ENCODE assay signal across 8 mouse cellular contexts in genomic region chr3:32817357-32818326, GRCm38 (mm10). TPM values are rescaled to one million over a fixed set of nuclear protein-coding genes. Genes with fewer than 3 reads are reported as not detected.
DNase-seq lines count a peak whose midpoint lies in the region; ATAC-seq lines count a peak whose summit lies in the region.

Usp13 (plus strand) TSS chr3:32817546.

- H3K27me3 ChIP-seq in limb, embryonic 10.5 days (ENCODE audit: low read depth, poor library complexity, severe bottlenecking): no peaks in the 10 kb centered on the region
- no peaks in the 10 kb centered on the region for H3K27me3 ChIP-seq in midbrain, embryonic 13.5 days
- H3K27me3 ChIP-seq in stomach, embryonic 15.5 days (replicated peaks): no peaks in the 10 kb centered on the region

- DNase-seq in adrenal gland, postnatal 25 days: peak; percentile 84
- DNase-seq in embryo, embryonic 9.5 days (ENCODE audit: extremely low spot score): peak; percentile 84
- DNase-seq in gastrocnemius, postnatal 4 days (ENCODE audit: low spot score in 2 of 2): peak; percentile 69 to 79
- peak; percentile 18 for DNase-seq in kidney, adult 11 months
- peak; percentile 89 for DNase-seq in limb, embryonic 10.5 days (ENCODE audit: low spot score)
- no peak for DNase-seq in B cell, adult 2 months

- ATAC-seq in midbrain, embryonic 13.5 days: peak; percentile 88
- peak; percentile 80 for ATAC-seq in stomach, embryonic 15.5 days (ENCODE audit: insufficient read depth, low FRiP score, low read depth)

- H3K27ac ChIP-seq in limb, embryonic 10.5 days: peak within 1 kb of the TSS; percentile 93
- H3K27ac ChIP-seq in midbrain, embryonic 13.5 days: peak within 1 kb of the TSS; percentile 92
- peak within 1 kb of the TSS; percentile 79 for H3K27ac ChIP-seq in stomach, embryonic 15.5 days

- peaks cover 11% of the 10 kb centered on the region for H3K4me1 ChIP-seq in limb, embryonic 10.5 days
- H3K4me1 ChIP-seq in midbrain, embryonic 13.5 days (replicated peaks): peaks cover 11% of the 10 kb centered on the region
- peaks cover under 1% of the 10 kb centered on the region; the same call in 1 of the 2 replicates for H3K4me1 ChIP-seq in stomach, embryonic 15.5 days

- no peaks in the 10 kb centered on the region for H3K36me3 ChIP-seq in limb, embryonic 10.5 days
- H3K36me3 ChIP-seq in midbrain, embryonic 13.5 days: no peaks in the 10 kb centered on the region
- no peaks in the 10 kb centered on the region for H3K36me3 ChIP-seq in stomach, embryonic 15.5 days

- no peaks in the 10 kb centered on the region for H3K9me3 ChIP-seq in limb, embryonic 10.5 days (replicated peaks)
- no peaks in the 10 kb centered on the region for H3K9me3 ChIP-seq in midbrain, embryonic 13.5 days
- no peaks in the 10 kb centered on the region for H3K9me3 ChIP-seq in stomach, embryonic 15.5 days

- WGBS in limb, embryonic 10.5 days: under 1% methylated on average over 84 of the region's 84 CpGs
- WGBS in midbrain, embryonic 13.5 days: under 1% methylated on average over 84 of the region's 84 CpGs
- under 1% methylated on average over 79 of the region's 84 CpGs for WGBS in stomach, embryonic 15.5 days

- H3K4me2 ChIP-seq in midbrain, embryonic 13.5 days (replicated peaks): peak within 1 kb of the TSS; percentile 82
- peak within 1 kb of the TSS; percentile 89 for H3K4me2 ChIP-seq in stomach, embryonic 15.5 days

- peak within 1 kb of the TSS; percentile 84 for H3K9ac ChIP-seq in midbrain, embryonic 13.5 days (replicated peaks)
- H3K9ac ChIP-seq in stomach, embryonic 15.5 days: peak within 1 kb of the TSS; percentile 69

- H3K4me3 ChIP-seq in limb, embryonic 10.5 days: peak within 1 kb of the TSS; percentile 84
- H3K4me3 ChIP-seq in midbrain, embryonic 13.5 days (replicated peaks): peak within 1 kb of the TSS; percentile 68
- H3K4me3 ChIP-seq in stomach, embryonic 15.5 days (replicated peaks): peak within 1 kb of the TSS; percentile 80

RNA-seq across cellular contexts. Expression of gene Usp13, which starts in this region (rescaled TPM):
- 4.9 and 5.2 TPM in 2 replicates for total RNA-seq in adrenal gland, postnatal 25 days (2021)
- 100 to 1,000 TPM in 1 of 2 experiments, 10 to 100 TPM in 1; 94.4 to 105 TPM for total RNA-seq in gastrocnemius, postnatal 4 days (2021)
- polyA plus RNA-seq in limb, embryonic 10.5 days (2016; fragmentation: Nextera tagmentation; extraction: Ambion mirVana): 4.8 and 5.2 TPM in 2 replicates
- polyA plus RNA-seq in midbrain, embryonic 13.5 days (2015; fragmentation: Nextera tagmentation; extraction: Ambion mirVana): 9.2 and 11.0 TPM in 2 replicates
- 3.3 and 4.1 TPM in 2 replicates for polyA plus RNA-seq in stomach, embryonic 15.5 days (2015; fragmentation: Nextera tagmentation; extraction: Ambion mirVana)

Comparison
In these comparisons a context has a peak if more than half of its experiments do, and no peak if none do; other contexts are left out.
1. RNA of gene Usp13 (total RNA-seq): 94.4 to 105 TPM in gastrocnemius, postnatal 4 days; 4.9 to 5.2 TPM in adrenal gland, postnatal 25 days; every median in the first group is over 10 times any median in the second.
2. DNase-seq: peak in adrenal gland, postnatal 25 days (single experiment), embryo, embryonic 9.5 days (single experiment), gastrocnemius, postnatal 4 days (2 of 2), kidney, adult 11 months (single experiment) and limb, embryonic 10.5 days (single experiment); none in B cell, adult 2 months (0 of 2).
3. Peak in every context shown above with its lines, with median percentiles within 50 percentile points of each other: H3K27ac ChIP-seq and H3K4me3 ChIP-seq.